Mouse (Mus musculus): ENCODE results near the gene Speer4c.
"Not testable (repeated sequence)": the region's sequence is repeated elsewhere in the genome, so short reads cannot be mapped to it uniquely, and the experiment has no call there.

DNA sequence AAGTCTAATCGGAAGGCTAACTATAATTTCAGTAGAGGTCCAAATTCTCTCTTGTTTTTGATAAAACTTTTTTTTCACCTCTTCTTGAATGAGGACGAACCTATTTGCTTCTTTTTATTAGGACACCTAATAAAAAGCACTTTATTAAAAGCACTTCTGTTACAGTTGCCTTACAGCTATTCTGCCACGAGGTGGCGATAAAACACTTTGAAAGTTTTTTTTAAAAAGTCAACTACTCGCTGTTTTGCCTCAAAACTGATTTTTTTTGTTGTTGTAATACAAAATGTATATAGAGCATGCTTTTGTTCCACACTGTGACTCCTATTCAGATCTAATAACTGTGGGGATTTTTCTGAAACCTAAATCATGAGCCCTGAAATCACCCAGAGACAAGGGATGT lies 11.2 kb downstream of the Speer4c start:
- TF ChIP-seq CTCF (IDR thresholded peaks at IDR 0.05; ENCODE audit: low read depth, low read length); POLR2A (IDR thresholded peaks at IDR 0.05; ENCODE audit: extremely low read depth, insufficient read depth, low read length): not testable (repeated sequence)
